Mouse (Mus musculus): ENCODE data around the gene Adamtsl4. TPM values are rescaled to one million over a fixed set of nuclear protein-coding genes. Genes with fewer than 3 reads are reported as not detected.

Gene Adamtsl4
- polyA plus RNA-seq, 1 experiment, result 51.3 TPM

GRCm38 (mm10) chr3:95703276-95703675, 15.6 kb upstream of the Adamtsl4 start:
- no peak for TF ChIP-seq POLR2A (IDR thresholded peaks at IDR 0.05; ENCODE audit: borderline replicate concordance, extremely low read depth, low read depth, low read length)
- TF ChIP-seq CTCF (IDR thresholded peaks at IDR 0.05; ENCODE audit: insufficient read depth, low read length), result no peak
- 89% methylated on average over 3 of the region's 3 CpGs for WGBS
- peaks cover 4% of the 10 kb centered on the region; the same call in 1 of the 2 replicates for H3K4me1 ChIP-seq (ENCODE audit: control insufficient read depth, insufficient read depth, low read length)
- DNase-seq, result no peak
- no peak overlapping the region for H3K4me3 ChIP-seq (replicated peaks; ENCODE audit: extremely low read depth, low read depth, low read length)

- peak; percentile 68 for DNase-seq
- WGBS, result 12% methylated on average over 24 of the region's 24 CpGs
- peaks cover 4% of the 10 kb centered on the region; the same call in 1 of the 2 replicates for H3K4me1 ChIP-seq (ENCODE audit: control insufficient read depth, insufficient read depth, low read length)
- peak overlapping the region; percentile 42 for H3K4me3 ChIP-seq (replicated peaks; ENCODE audit: extremely low read depth, low read depth, low read length)
- TF ChIP-seq CTCF (IDR thresholded peaks at IDR 0.05; ENCODE audit: insufficient read depth, low read length), result peak; percentile 13; the same call in 1 of the 2 replicates
- no peak for TF ChIP-seq POLR2A (IDR thresholded peaks at IDR 0.05; ENCODE audit: borderline replicate concordance, extremely low read depth, low read depth, low read length)
Measured at GRCm38 (mm10) chr3:95701877-95702540, 14.3 kb upstream of the Adamtsl4 start.

- no peak for DNase-seq
Measured at GRCm38 (mm10) chr3:95701085-95701484, 13.4 kb upstream of the Adamtsl4 start.

GRCm38 (mm10) chr3:95700233-95700681, 12.5 kb upstream of the Adamtsl4 start:
- DNase-seq, result no peak
- Histone ChIP-seq H3K4me1 (ENCODE audit: control insufficient read depth, insufficient read depth, low read length) (peaks cover 10% of the 10 kb centered on the region), H3K4me3 (replicated peaks; ENCODE audit: extremely low read depth, low read depth, low read length) (no peak overlapping the region)
- 56% methylated on average over 6 of the region's 6 CpGs for WGBS
- TF ChIP-seq CTCF (IDR thresholded peaks at IDR 0.05; ENCODE audit: insufficient read depth, low read length) (no peak), POLR2A (IDR thresholded peaks at IDR 0.05; ENCODE audit: borderline replicate concordance, extremely low read depth, low read depth, low read length) (no peak)

More at GRCm38 (mm10) chr3:95701085-95701484, 13.4 kb upstream of the Adamtsl4 start:
- WGBS, result 83% methylated on average over 2 of the region's 2 CpGs
- Histone ChIP-seq H3K4me1 (ENCODE audit: control insufficient read depth, insufficient read depth, low read length) (peaks cover 10% of the 10 kb centered on the region), H3K4me3 (replicated peaks; ENCODE audit: extremely low read depth, low read depth, low read length) (no peak overlapping the region)
- TF ChIP-seq CTCF (IDR thresholded peaks at IDR 0.05; ENCODE audit: insufficient read depth, low read length) (no peak), POLR2A (IDR thresholded peaks at IDR 0.05; ENCODE audit: borderline replicate concordance, extremely low read depth, low read depth, low read length) (no peak)

GRCm38 (mm10) chr3:95698286-95698685, 10.6 kb upstream of the Adamtsl4 start:
- 95% methylated on average over 4 of the region's 4 CpGs for WGBS
- Histone ChIP-seq H3K4me3 (replicated peaks; ENCODE audit: extremely low read depth, low read depth, low read length) (no peak overlapping the region), H3K4me1 (ENCODE audit: control insufficient read depth, insufficient read depth, low read length) (peaks cover 28% of the 10 kb centered on the region)
- TF ChIP-seq CTCF (IDR thresholded peaks at IDR 0.05; ENCODE audit: insufficient read depth, low read length), result no peak
- no peak for TF ChIP-seq POLR2A (IDR thresholded peaks at IDR 0.05; ENCODE audit: borderline replicate concordance, extremely low read depth, low read depth, low read length)
- no peak for DNase-seq

GRCm38 (mm10) chr3:95696360-95696759, 8.6 kb upstream of the Adamtsl4 start:
- no peak overlapping the region for H3K4me3 ChIP-seq (replicated peaks; ENCODE audit: extremely low read depth, low read depth, low read length)
- DNase-seq, result peak; percentile 57
- TF ChIP-seq POLR2A (IDR thresholded peaks at IDR 0.05; ENCODE audit: borderline replicate concordance, extremely low read depth, low read depth, low read length) (no peak), CTCF (IDR thresholded peaks at IDR 0.05; ENCODE audit: insufficient read depth, low read length) (no peak)
- H3K4me1 ChIP-seq (ENCODE audit: control insufficient read depth, insufficient read depth, low read length), result peaks cover 30% of the 10 kb centered on the region
- WGBS, result 29% methylated on average over 7 of the region's 7 CpGs

- TF ChIP-seq POLR2A (IDR thresholded peaks at IDR 0.05; ENCODE audit: borderline replicate concordance, extremely low read depth, low read depth, low read length), result no peak
- H3K4me3 ChIP-seq (replicated peaks; ENCODE audit: extremely low read depth, low read depth, low read length), result no peak overlapping the region
- DNase-seq, result no peak
- WGBS, result 74% methylated on average over 3 of the region's 3 CpGs
- H3K4me1 ChIP-seq (ENCODE audit: control insufficient read depth, insufficient read depth, low read length), result peaks cover 30% of the 10 kb centered on the region
Measured at GRCm38 (mm10) chr3:95695796-95696195, 8.1 kb upstream of the Adamtsl4 start.

- peak; percentile 15 for DNase-seq
- 82% methylated on average over 11 of the region's 11 CpGs for WGBS
- Histone ChIP-seq H3K4me1 (ENCODE audit: control insufficient read depth, insufficient read depth, low read length) (peaks cover 26% of the 10 kb centered on the region), H3K4me3 (replicated peaks; ENCODE audit: extremely low read depth, low read depth, low read length) (no peak overlapping the region)
- TF ChIP-seq POLR2A (IDR thresholded peaks at IDR 0.05; ENCODE audit: borderline replicate concordance, extremely low read depth, low read depth, low read length), result no peak
Measured at GRCm38 (mm10) chr3:95694808-95695703, 7.3 kb upstream of the Adamtsl4 start.

- H3K4me1 ChIP-seq (ENCODE audit: control insufficient read depth, insufficient read depth, low read length), result peaks cover 26% of the 10 kb centered on the region
- no peak for TF ChIP-seq CTCF (IDR thresholded peaks at IDR 0.05; ENCODE audit: insufficient read depth, low read length)
- no peak for TF ChIP-seq POLR2A (IDR thresholded peaks at IDR 0.05; ENCODE audit: borderline replicate concordance, extremely low read depth, low read depth, low read length)
- peak; percentile 39 for DNase-seq
- H3K4me3 ChIP-seq (replicated peaks; ENCODE audit: extremely low read depth, low read depth, low read length), result no peak overlapping the region
- 25% methylated on average over 11 of the region's 11 CpGs for whole genome bisulfite sequencing
Measured at GRCm38 (mm10) chr3:95693821-95694807, 6.4 kb upstream of the Adamtsl4 start.
